Mouse (Mus musculus): ENCODE data around the gene Clic5. TPM values are rescaled to one million over a fixed set of nuclear protein-coding genes. Genes with fewer than 3 reads are reported as not detected.

Gene Clic5
- polyA plus RNA-seq, 1 experiment from 2014 or later, result 9.8 TPM

GRCm38 (mm10) chr17:44328147-44328482 is 139.7 kb downstream of the Clic5 start:
- Histone ChIP-seq H3K4me3 (replicated peaks; ENCODE audit: low read depth, low read length) (no peak overlapping the region), H3K9me3 (replicated peaks; ENCODE audit: low read length) (no peaks in the 10 kb centered on the region), H3K27ac (no peak overlapping the region), H3K27me3 (ENCODE audit: insufficient read depth, low read length) (no peaks in the 10 kb centered on the region), H3K4me2 (ENCODE audit: low read length) (peak overlapping the region; percentile 32), H3K9ac (ENCODE audit: low read depth, low read length) (no peak overlapping the region), H3K4me1 (replicated peaks; ENCODE audit: insufficient read depth, low read length) (no peaks in the 10 kb centered on the region), H3K36me3 (ENCODE audit: insufficient read depth, low read length) (no peaks in the 10 kb centered on the region)
- DNase-seq (ENCODE audit: low spot score) (peak; percentile 40), ATAC-seq (replicated peaks; ENCODE audit: low FRiP score, low read depth) (no peak)
- WGBS, result 36% methylated on average over 5 of the region's 5 CpGs
- no peak for TF ChIP-seq CTCF (IDR thresholded peaks at IDR 0.05; ENCODE audit: low read depth)

Other genes starting within 250 kb of the Clic5 start
- 22.0 and 29.1 TPM in 2 replicates for gene Enpp5, start 109.8 kb upstream of the Clic5 start, polyA plus RNA-seq (2015; fragmentation: Nextera tagmentation; extraction: Ambion mirVana)
- gene Enpp4, start 82.8 kb upstream of the Clic5 start, polyA plus RNA-seq (2015; fragmentation: Nextera tagmentation; extraction: Ambion mirVana), result 6.4 and 7.0 TPM in 2 replicates

All from kidney, postnatal 0 days (tissue).